Mouse (Mus musculus) CD4-positive, CD25-positive, alpha-beta regulatory T cell, adult 2 months (primary cell): Measurements from ENCODE around the gene Gm3252.
"Not testable (repeated sequence)": the region's sequence is repeated elsewhere in the genome, so short reads cannot be mapped to it uniquely, and the experiment has no call there.

Experiments used
- DNase-seq: peaks from one replicate; pipeline ENCODE4 v3.0.0-alpha.2; 2012; ENCODE audit warnings: low read depth, low spot score

The Gm3252 gene

GRCm38 (mm10) chr14:4726038-4726880 is at the start of gene Gm3252:
Gm3252 (plus strand) TSS chr14:4726775.
- not testable (repeated sequence) for DNase-seq

GRCm38 (mm10) chr14:4708938-4709337 is 17.6 kb upstream of the Gm3252 start, which contains the start of gene Gm7876:
Gm7876 (plus strand) TSS chr14:4709238.
- DNase-seq: not testable (repeated sequence)

- DNase-seq: not testable (repeated sequence)
Observed at GRCm38 (mm10) chr14:4776037-4776436, 49.5 kb downstream of the Gm3252 start, which contains the start of gene Gm9602. Gm9602 (plus strand) TSS chr14:4776337.
